Mouse (Mus musculus) midbrain, embryonic 16.5 days (tissue): ENCODE data around the gene Gstp2. TPM values are rescaled to one million over a fixed set of nuclear protein-coding genes. Genes with fewer than 3 reads are reported as not detected.
"Not testable (repeated sequence)": the region's sequence is repeated elsewhere in the genome, so short reads cannot be mapped to it uniquely, and the experiment has no call there.

Source experiments
- ATAC-seq: fragments of 200-750 bp; cut with Nextera tagmentation; 2 replicates; pipeline ENCODE4 v1.8.0; 2017; ENCODE audit warnings: moderate TSS enrichment
- H3K27ac ChIP-seq: fragments of 300-500 bp; sonication (generic); 2 replicates; pipeline ENCODE4 v1.5.1; 2014; ENCODE audit warnings: mild to moderate bottlenecking, low read length, mixed read lengths
- H3K27me3 ChIP-seq: fragments of 300-500 bp; sonication (generic); 2 replicates; pipeline ENCODE4 v1.6.1; 2014; ENCODE audit warnings: low read depth, low read length, mixed read lengths; ENCODE audit not compliant: control insufficient read depth, insufficient read depth
- H3K36me3 ChIP-seq: fragments of 300-500 bp; sonication (generic); 2 replicates; pipeline ENCODE4 v1.6.1; 2014; ENCODE audit warnings: mild to moderate bottlenecking, low read length, moderate library complexity, mixed read lengths; ENCODE audit not compliant: control insufficient read depth, insufficient read depth
- H3K4me1 ChIP-seq: fragments of 300-500 bp; sonication (generic); 2 replicates; pipeline ENCODE4 v1.6.1; 2014; ENCODE audit warnings: mild to moderate bottlenecking, low read length, mixed read lengths; ENCODE audit not compliant: control insufficient read depth, insufficient read depth
- H3K4me2 ChIP-seq: fragments of 300-500 bp; sonication (generic); 2 replicates; pipeline ENCODE4 v1.6.1; 2014; ENCODE audit warnings: mild to moderate bottlenecking, low read length, mixed read lengths
- H3K4me3 ChIP-seq: fragments of 300-500 bp; sonication (generic); 2 replicates; pipeline ENCODE4 v1.5.1; 2014; ENCODE audit warnings: low read depth, mild to moderate bottlenecking, low read length, moderate library complexity, mixed read lengths
- H3K9ac ChIP-seq: fragments of 300-500 bp; sonication (generic); 2 replicates; pipeline ENCODE4 v1.6.1; 2014; ENCODE audit warnings: low read depth, low read length, mixed read lengths
- H3K9me3 ChIP-seq: fragments of 300-500 bp; sonication (generic); replicated peaks from 2 replicates; pipeline ENCODE4 v1.6.1; 2014; ENCODE audit warnings: mild to moderate bottlenecking, low read length, mixed read lengths; ENCODE audit not compliant: control insufficient read depth, poor library complexity, severe bottlenecking
- WGBS: fragments of 180-500 bp; shearing (Covaris S2); extraction: QIAGEN DNeasy Blood & Tissue Kit; methylation state at CpG from one replicate; pipeline ENCODE4 v1.1.7; 2014; 5-methylcytosine and 5-hydroxymethylcytosine counted together
- polyA plus RNA-seq: library from polyadenylated mRNA; unstranded; fragments of >200 nt; fragmentation: Nextera tagmentation; extraction: Ambion mirVana; gene quantifications from 2 replicates; pipeline ENCODE4 v1.2.1, GENCODE M21; 2015

Gene Gstp2
- polyA plus RNA-seq, 1 experiment from 2014 or later: 5.2 TPM

GRCm38 (mm10) chr19:4064501-4064900, 18.7 kb upstream of the Gstp2 start:
- H3K36me3 ChIP-seq, H3K27ac ChIP-seq, H3K4me1 ChIP-seq, H3K27me3 ChIP-seq, H3K9me3 ChIP-seq, ATAC-seq, H3K4me3 ChIP-seq, H3K4me2 ChIP-seq, H3K9ac ChIP-seq: not testable (repeated sequence)
- no CpG with 5 or more reads among the region's 11 CpGs for WGBS

GRCm38 (mm10) chr19:4063357-4063756, 17.5 kb upstream of the Gstp2 start:
- not testable (repeated sequence) for H3K4me2 ChIP-seq, H3K9me3 ChIP-seq, ATAC-seq, H3K4me1 ChIP-seq, H3K9ac ChIP-seq, H3K27me3 ChIP-seq, H3K36me3 ChIP-seq, H3K27ac ChIP-seq, H3K4me3 ChIP-seq
- WGBS: 84% methylated on average over 2 of the region's 4 CpGs

GRCm38 (mm10) chr19:4060899-4061465, 15.2 kb upstream of the Gstp2 start:
- Histone ChIP-seq H3K36me3 (no peaks in the 10 kb centered on the region), H3K27me3 (no peaks in the 10 kb centered on the region), H3K27ac (no peak overlapping the region), H3K9me3 (no peaks in the 10 kb centered on the region), H3K4me2 (no peak overlapping the region), H3K4me1 (no peaks in the 10 kb centered on the region), H3K4me3 (no peak overlapping the region), H3K9ac (no peak overlapping the region)
- 89% methylated on average over 6 of the region's 6 CpGs for WGBS
- ATAC-seq: no peak

- not testable (repeated sequence) for H3K27ac ChIP-seq, H3K36me3 ChIP-seq, H3K4me1 ChIP-seq, H3K27me3 ChIP-seq, H3K4me3 ChIP-seq, ATAC-seq, H3K4me2 ChIP-seq, H3K9me3 ChIP-seq, H3K9ac ChIP-seq
- WGBS: 87% methylated on average over 8 of the region's 8 CpGs
These were observed 14.4 kb upstream of the Gstp2 start for GRCm38 (mm10) chr19:4060044-4060898.

GRCm38 (mm10) chr19:4059069-4059740, 13.4 kb upstream of the Gstp2 start, which contains the start of gene Gstp3:
TSS of gene Gstp3 (minus strand) at chr19:4059569.
- ATAC-seq: no peak
- H3K4me2 ChIP-seq: no peak within 1 kb of the TSS
- no peaks in the 10 kb centered on the region for H3K27me3 ChIP-seq
- H3K36me3 ChIP-seq: no peaks in the 10 kb centered on the region
- no peak within 1 kb of the TSS for H3K4me3 ChIP-seq
- no peak within 1 kb of the TSS for H3K9ac ChIP-seq
- H3K4me1 ChIP-seq: no peaks in the 10 kb centered on the region
- H3K9me3 ChIP-seq: no peaks in the 10 kb centered on the region
- H3K27ac ChIP-seq: no peak within 1 kb of the TSS
- WGBS: 87% methylated on average over 15 of the region's 15 CpGs

- Histone ChIP-seq H3K27ac (no peak overlapping the region), H3K27me3 (no peaks in the 10 kb centered on the region), H3K4me3 (no peak overlapping the region), H3K9me3 (no peaks in the 10 kb centered on the region), H3K9ac (no peak overlapping the region), H3K4me1 (no peaks in the 10 kb centered on the region), H3K36me3 (no peaks in the 10 kb centered on the region), H3K4me2 (no peak overlapping the region)
- ATAC-seq: no peak
- 86% methylated on average over 5 of the region's 5 CpGs for WGBS
These were observed 12.8 kb upstream of the Gstp2 start for GRCm38 (mm10) chr19:4058581-4058980.

- no peaks in the 10 kb centered on the region for H3K4me1 ChIP-seq
- H3K36me3 ChIP-seq: no peaks in the 10 kb centered on the region
- no peak overlapping the region for H3K4me3 ChIP-seq
- H3K9ac ChIP-seq: no peak overlapping the region
- no peak overlapping the region for H3K27ac ChIP-seq
- 90% methylated on average over 7 of the region's 7 CpGs for WGBS
- H3K27me3 ChIP-seq: no peaks in the 10 kb centered on the region
- no peak overlapping the region for H3K4me2 ChIP-seq
- ATAC-seq: no peak
- no peaks in the 10 kb centered on the region for H3K9me3 ChIP-seq
These were observed 12.1 kb upstream of the Gstp2 start for GRCm38 (mm10) chr19:4057962-4058361.

GRCm38 (mm10) chr19:4057389-4057788, 11.6 kb upstream of the Gstp2 start:
- no peak overlapping the region for H3K27ac ChIP-seq
- no peaks in the 10 kb centered on the region for H3K9me3 ChIP-seq
- no peak overlapping the region for H3K4me2 ChIP-seq
- H3K9ac ChIP-seq: no peak overlapping the region
- H3K4me1 ChIP-seq: no peaks in the 10 kb centered on the region
- no peak for ATAC-seq
- H3K4me3 ChIP-seq: no peak overlapping the region
- no peaks in the 10 kb centered on the region for H3K36me3 ChIP-seq
- WGBS: 81% methylated on average over 13 of the region's 13 CpGs
- no peaks in the 10 kb centered on the region for H3K27me3 ChIP-seq

- no peaks in the 10 kb centered on the region for H3K4me1 ChIP-seq
- H3K4me2 ChIP-seq: no peak overlapping the region
- no peak overlapping the region for H3K4me3 ChIP-seq
- H3K36me3 ChIP-seq: no peaks in the 10 kb centered on the region
- no peak overlapping the region for H3K9ac ChIP-seq
- no peak for ATAC-seq
- no peak overlapping the region for H3K27ac ChIP-seq
- WGBS: 30% methylated on average over 4 of the region's 4 CpGs
- H3K9me3 ChIP-seq: no peaks in the 10 kb centered on the region
- no peaks in the 10 kb centered on the region for H3K27me3 ChIP-seq
These were observed 10.9 kb upstream of the Gstp2 start for GRCm38 (mm10) chr19:4056727-4057126.
